Mouse (Mus musculus) hematopoietic stem cell, adult 5-6 weeks (primary cell): ENCODE data around the gene Unc80. TPM values are rescaled to one million over a fixed set of nuclear protein-coding genes. Genes with fewer than 3 reads are reported as not detected.
"Not testable (repeated sequence)": the region's sequence is repeated elsewhere in the genome, so short reads cannot be mapped to it uniquely, and the experiment has no call there.

ENCODE experiments used
- ATAC-seq, 2 experiments: fragments of 125-278 bp in 1 of 2; replicated peaks in 1 of 2; 2 replicates each; pipeline ENCODE4 v1.8.0; 2016 to 2017; ENCODE audit warnings: inconsistent platforms in 2 of 2, mild to moderate bottlenecking in 2 of 2, moderate number of reproducible peaks in 2 of 2, low read depth in 1 of 2, moderate TSS enrichment in 1 of 2; ENCODE audit not compliant: low FRiP score in 2 of 2, poor library complexity in 2 of 2, severe bottlenecking in 2 of 2, insufficient read depth in 1 of 2, low TSS enrichment in 1 of 2
- total RNA-seq: library from RNA; stranded (forward); fragments of 172-1452, 232-1000 nt; gene quantifications from 2 replicates; pipeline ENCODE4 v1.2.3, GENCODE M21; 2017

Gene Unc80
- total RNA-seq, 1 experiment from 2014 or later = not detected

GRCm38 (mm10) chr1:66692780-66693392 lies 224.7 kb downstream of the Unc80 start:
- ATAC-seq = no peak

- ATAC-seq = peak; percentile 65 to 78
Observed at GRCm38 (mm10) chr1:66694266-66694665, 226.1 kb downstream of the Unc80 start.

GRCm38 (mm10) chr1:66695296-66695695 lies 227.1 kb downstream of the Unc80 start:
- ATAC-seq = no peak

GRCm38 (mm10) chr1:66699630-66700029 lies 231.5 kb downstream of the Unc80 start:
- not testable (repeated sequence) for ATAC-seq

GRCm38 (mm10) chr1:66700149-66700692 lies 232.1 kb downstream of the Unc80 start:
- ATAC-seq = peak; percentile 10 to 12; a peak in 1 of 4 replicates

GRCm38 (mm10) chr1:66700693-66701575 lies 232.8 kb downstream of the Unc80 start, which contains the start of gene Rpe:
TSS of gene Rpe (plus strand) at chr1:66700831.
- peak; percentile 97 to 98 for ATAC-seq

GRCm38 (mm10) chr1:66701576-66701940 lies 233.4 kb downstream of the Unc80 start:
- peak in 1 of 2 experiments; percentile 4; a peak in 1 of 4 replicates for ATAC-seq

GRCm38 (mm10) chr1:66702623-66703345 lies 234.6 kb downstream of the Unc80 start:
- ATAC-seq = no peak

GRCm38 (mm10) chr1:66704523-66704922 lies 236.4 kb downstream of the Unc80 start:
- no peak for ATAC-seq

- ATAC-seq = peak in 1 of 2 experiments; percentile 68; a peak in 1 of 4 replicates
Observed at GRCm38 (mm10) chr1:66712859-66713258, 244.7 kb downstream of the Unc80 start.

- no peak for ATAC-seq
Observed at GRCm38 (mm10) chr1:66730581-66730980, 262.4 kb downstream of the Unc80 start.

Other genes starting within 250 kb of the Unc80 start
- gene Rpe, start 232.5 kb downstream of the Unc80 start, total RNA-seq = 34.8 and 44.2 TPM in 2 replicates